Mouse (Mus musculus) stomach, postnatal 0 days (tissue): ENCODE results near the gene Efl1.

ENCODE experiments used
- CTCF ChIP-seq: IDR thresholded peaks from 2 replicates; pipeline ENCODE4 v1.5.1; 2016; ENCODE audit warnings: antibody characterized with exemption, low read depth, mild to moderate bottlenecking, moderate library complexity
- EP300 ChIP-seq: optimal IDR thresholded peaks from 2 replicates; pipeline ENCODE3; 2016; ENCODE audit warnings: antibody characterized with exemption

DNA sequence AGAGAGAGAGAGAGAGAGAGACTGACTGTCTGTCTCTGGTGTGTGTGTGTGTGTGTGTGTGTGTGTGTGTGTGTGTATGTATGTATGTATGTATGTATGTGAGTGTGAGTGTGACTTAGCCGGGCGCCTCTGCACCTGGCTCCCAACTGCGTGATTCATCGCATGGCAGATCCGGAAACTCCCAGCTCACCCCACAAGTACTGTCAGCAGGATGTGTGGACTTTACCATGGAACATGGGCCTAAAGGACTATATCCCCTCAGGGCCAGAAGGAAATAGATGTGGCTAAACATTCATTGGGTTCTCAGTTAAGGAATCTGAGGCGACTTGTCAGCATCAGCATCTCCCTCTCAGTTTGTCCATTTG is 649 bp downstream of the Efl1 start:
- TF ChIP-seq CTCF (no peak), EP300 (no peak)
